ENCODE assay signal across 9 mouse cellular contexts in genomic region chr13:40732085-40732484, GRCm38 (mm10). TPM values are rescaled to one million over a fixed set of nuclear protein-coding genes. Genes with fewer than 3 reads are reported as not detected.
A peak's percentile ranks its signal among the peaks of the same experiment; 100 is the strongest.
DNase-seq lines count a peak whose midpoint lies in the region; ATAC-seq and TF ChIP-seq lines count a peak whose summit lies in the region.
"Had no signal": no experiment of that assay in that cellular context is flagged by ENCODE, and none has a peak within 500 bp of the region (broad histone marks: within the 10 kb centered on the region; RNA-seq: fewer than 3 reads in every experiment).

No protein-coding gene starts in this region.

- H3K4me1 ChIP-seq in lung, embryonic 14.5 days (ENCODE audit: insufficient read depth), result no peaks in the 10 kb centered on the region
- peaks cover 2% of the 10 kb centered on the region; the same call in 1 of the 2 replicates for H3K4me1 ChIP-seq in limb, embryonic 14.5 days (ENCODE audit: control insufficient read depth, insufficient read depth, low read length)
- H3K4me1 ChIP-seq in stomach, postnatal 0 days (replicated peaks; ENCODE audit: control insufficient read depth, insufficient read depth), result no peaks in the 10 kb centered on the region

- H3K4me3 ChIP-seq in lung, embryonic 14.5 days (ENCODE audit: low read depth, low read length), result peak overlapping the region; percentile 48; the same call in 1 of the 2 replicates
- H3K4me3 ChIP-seq in limb, embryonic 14.5 days (replicated peaks; ENCODE audit: low read length), result peak overlapping the region; percentile 51
- peak overlapping the region; percentile 60 for H3K4me3 ChIP-seq in stomach, postnatal 0 days (ENCODE audit: low read depth, low read length)

- H3K27ac ChIP-seq in lung, embryonic 14.5 days (ENCODE audit: low read depth), result no peak overlapping the region
- H3K27ac ChIP-seq in limb, embryonic 14.5 days (replicated peaks; ENCODE audit: low read depth, low read length), result peak overlapping the region; percentile 85
- peak overlapping the region; percentile 81 for H3K27ac ChIP-seq in stomach, postnatal 0 days (replicated peaks)

- WGBS in lung, embryonic 14.5 days, result 0% methylated on average over 11 of the region's 11 CpGs
- WGBS in limb, embryonic 14.5 days, result under 1% methylated on average over 11 of the region's 11 CpGs
- 5% methylated on average over 11 of the region's 11 CpGs for WGBS in stomach, postnatal 0 days

- DNase-seq in embryo, embryonic 10.5 days (ENCODE audit: low spot score), result peak; percentile 28
- DNase-seq in embryo, embryonic 10 days (ENCODE audit: low spot score), result no peak
- no peak for DNase-seq in lung, embryonic 14.5 days
- no peak for DNase-seq in lung, postnatal 4 days
- DNase-seq in limb, embryonic 14.5 days (ENCODE audit: low spot score), result no peak
- DNase-seq in stomach, postnatal 0 days (ENCODE audit: low spot score), result no peak
- no peak for DNase-seq in cerebellum, postnatal 36 days
- DNase-seq in thymus, postnatal 10 days (ENCODE audit: low spot score in 2 of 2), result no peak
- DNase-seq: cerebellum, adult 11 months had no signal

- TF ChIP-seq EP300 in stomach, postnatal 0 days (optimal IDR thresholded peaks at IDR 0.05), result no peak

- ATAC-seq in lung, embryonic 14.5 days (ENCODE audit: insufficient read depth), result no peak
- no peak for ATAC-seq in limb, embryonic 14.5 days (ENCODE audit: low FRiP score, low read depth)
- no peak for ATAC-seq in stomach, postnatal 0 days (ENCODE audit: low FRiP score, low TSS enrichment)

- no peak overlapping the region for H3K9ac ChIP-seq in lung, embryonic 14.5 days
- peak overlapping the region; percentile 77 for H3K9ac ChIP-seq in limb, embryonic 14.5 days (ENCODE audit: low read depth, low read length, severe bottlenecking)
- H3K9ac ChIP-seq in stomach, postnatal 0 days (ENCODE audit: low read length), result peak overlapping the region; percentile 45; the same call in 1 of the 2 replicates

- no peaks in the 10 kb centered on the region for H3K36me3 ChIP-seq in lung, embryonic 14.5 days (ENCODE audit: insufficient read depth)
- no peaks in the 10 kb centered on the region for H3K36me3 ChIP-seq in limb, embryonic 14.5 days (ENCODE audit: control insufficient read depth, insufficient read depth, low read length)
- 0 out of 2 replicates have a peak, but pooled peaks cover 2% of the 10 kb centered on the region for H3K36me3 ChIP-seq in stomach, postnatal 0 days (ENCODE audit: control insufficient read depth, insufficient read depth, low read length)

- H3K4me2 ChIP-seq in lung, embryonic 14.5 days, result peak overlapping the region; percentile 76; the same call in 1 of the 2 replicates
- peak overlapping the region; percentile 54 for H3K4me2 ChIP-seq in limb, embryonic 14.5 days (replicated peaks; ENCODE audit: low read depth, low read length, severe bottlenecking)
- H3K4me2 ChIP-seq in stomach, postnatal 0 days (replicated peaks; ENCODE audit: low read depth), result peak overlapping the region; percentile 70

- no peaks in the 10 kb centered on the region for H3K9me3 ChIP-seq in lung, embryonic 14.5 days (ENCODE audit: low read depth, low read length)
- no peaks in the 10 kb centered on the region for H3K9me3 ChIP-seq in limb, embryonic 14.5 days (ENCODE audit: control insufficient read depth, low read length)
- H3K9me3 ChIP-seq in stomach, postnatal 0 days (ENCODE audit: control insufficient read depth, low read length), result no peaks in the 10 kb centered on the region

- peaks cover 95% of the 10 kb centered on the region for H3K27me3 ChIP-seq in lung, embryonic 14.5 days (ENCODE audit: insufficient read depth, low read length)
- peaks cover 78% of the 10 kb centered on the region for H3K27me3 ChIP-seq in limb, embryonic 14.5 days (ENCODE audit: control insufficient read depth, insufficient read depth, low read length)
- H3K27me3 ChIP-seq in stomach, postnatal 0 days (ENCODE audit: control insufficient read depth, insufficient read depth, low read length), result peaks cover 19% of the 10 kb centered on the region; the same call in 1 of the 2 replicates

- TF ChIP-seq POLR2A in limb, embryonic 14.5 days (IDR thresholded peaks at IDR 0.05; ENCODE audit: borderline replicate concordance, extremely low read depth, insufficient read depth, insufficient read length), result no peak

- no peak for TF ChIP-seq CTCF in lung, embryonic 14.5 days (IDR thresholded peaks at IDR 0.05; ENCODE audit: low read depth)
- no peak for TF ChIP-seq CTCF in stomach, postnatal 0 days (IDR thresholded peaks at IDR 0.05; ENCODE audit: low read depth)

RNA-seq across cellular contexts. Expression of gene Tfap2a, which starts 6.1 kb away (rescaled TPM):
- polyA plus RNA-seq in lung, embryonic 14.5 days (2014; fragmentation: Nextera tagmentation; extraction: Ambion mirVana), result 0.11 and 0.19 TPM in 2 replicates
- 21.5 and 23.9 TPM in 2 replicates for polyA plus RNA-seq in limb, embryonic 14.5 days (2012; rRNA removed)
- polyA plus RNA-seq in limb, embryonic 14.5 days (2014; fragmentation: Nextera tagmentation; extraction: Ambion mirVana), result 9.6 and 12.8 TPM in 2 replicates
- 3.4 and 3.7 TPM in 2 replicates for polyA plus RNA-seq in stomach, postnatal 0 days (2015; fragmentation: Nextera tagmentation; extraction: Ambion mirVana)
